Mouse (Mus musculus) left cerebral cortex, adult 9 months (tissue): ENCODE measurements at regions not wholly inside any gene's neighbourhood (a gene's known extent, or its start where the extent isn't known, plus 50 kb on each side); places are given as distances from the start of the nearest gene placed in this dataset.
A peak's percentile ranks its signal among the peaks of the same experiment; 100 is the strongest.

Experiments
- DNase-seq, 2 experiments: peaks; one replicate each; pipeline ENCODE4 v3.0.0; 2022; ENCODE audit warnings: low spot score in 2 of 2

DNA sequence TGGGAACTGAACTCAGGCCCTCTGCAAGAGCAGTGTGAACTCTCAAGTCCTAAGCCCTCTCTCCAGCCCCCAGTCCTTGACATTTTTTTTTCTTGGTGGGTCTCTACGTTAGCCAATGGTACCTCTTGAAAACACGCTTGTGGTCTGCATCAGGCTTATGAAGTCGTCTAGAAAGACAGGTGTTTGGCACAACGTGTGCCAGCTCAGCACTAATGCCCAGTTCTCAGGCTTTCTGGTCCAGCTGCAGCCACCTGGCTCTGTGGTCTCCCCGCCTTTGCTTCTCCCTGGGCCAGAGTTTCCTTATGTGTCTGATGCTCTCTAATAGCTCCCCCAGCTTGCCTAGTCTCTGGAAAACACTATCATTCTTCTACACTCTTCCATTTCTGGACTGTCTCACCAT is 117.2 kb upstream of the Hes1 start:
- no peak for DNase-seq

DNA sequence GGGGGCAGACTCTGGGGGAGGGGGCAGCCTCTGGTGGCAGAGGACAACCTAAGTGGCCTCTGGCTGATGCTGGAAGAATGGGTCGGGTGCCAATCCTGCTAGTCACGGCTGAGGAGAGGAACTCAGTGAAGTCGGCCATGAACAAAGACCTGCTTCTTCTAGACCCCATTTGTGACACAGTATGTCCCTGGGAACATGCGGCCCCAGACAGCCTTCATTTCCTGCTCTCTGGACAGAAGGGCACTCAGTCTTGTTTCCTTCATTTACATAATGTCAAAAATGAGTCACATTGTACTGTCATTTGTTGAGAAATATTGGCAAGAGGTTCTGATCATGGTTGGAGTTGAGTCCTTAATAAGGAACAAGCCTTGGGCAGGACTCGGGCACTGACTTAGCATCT is 116.5 kb upstream of the Hes1 start:
- no peak for DNase-seq

DNA sequence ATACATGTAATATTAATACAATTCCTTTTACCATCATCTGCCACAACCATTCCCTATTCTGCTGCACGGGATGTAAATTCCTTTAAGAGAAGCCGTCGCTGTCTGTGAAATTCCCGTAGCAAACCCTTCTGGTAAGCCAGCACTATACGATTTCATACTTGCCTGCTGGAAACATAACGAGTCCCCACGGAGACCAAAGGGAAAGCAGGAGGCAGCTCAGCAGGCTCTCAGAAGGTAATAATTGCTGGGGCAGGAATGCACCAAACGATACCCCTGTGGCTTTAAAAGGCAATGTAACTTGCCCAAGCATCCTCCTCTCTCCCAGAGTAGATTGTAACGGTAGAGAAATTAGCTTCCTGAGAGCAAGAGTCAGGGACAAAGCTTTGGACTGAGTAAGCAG is 114.0 kb upstream of the Hes1 start:
- DNase-seq: no peak

DNA sequence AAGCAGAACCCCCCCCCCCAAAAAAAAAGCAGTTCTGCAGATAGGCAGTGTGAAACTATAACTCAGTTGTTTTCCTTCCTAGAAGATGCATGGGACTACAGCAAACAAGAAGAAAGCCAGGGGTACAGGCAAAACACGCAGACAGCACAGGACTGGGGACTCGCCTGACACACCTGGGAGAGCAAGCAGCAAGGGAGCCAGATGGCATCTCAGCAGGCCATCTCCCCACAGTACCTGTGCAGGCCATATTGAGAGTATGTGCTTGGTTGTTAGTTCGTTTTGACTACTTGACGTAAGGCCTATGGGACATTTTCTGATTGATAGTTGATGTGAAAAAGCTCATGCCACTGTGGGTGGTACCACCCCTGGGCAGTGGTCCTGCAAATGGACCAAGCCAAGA is 113.4 kb upstream of the Hes1 start:
- DNase-seq: no peak

GRCm38 (mm10) chr16:29954700-29955099 is 109.5 kb upstream of the Hes1 start:
- peak; percentile 42 to 80 for DNase-seq

- peak; percentile 55 to 56 for DNase-seq
Observed at GRCm38 (mm10) chr16:29956904-29957303, 107.3 kb upstream of the Hes1 start.

GRCm38 (mm10) chr16:29959939-29960637 is 104.1 kb upstream of the Hes1 start:
- DNase-seq: no peak

DNA sequence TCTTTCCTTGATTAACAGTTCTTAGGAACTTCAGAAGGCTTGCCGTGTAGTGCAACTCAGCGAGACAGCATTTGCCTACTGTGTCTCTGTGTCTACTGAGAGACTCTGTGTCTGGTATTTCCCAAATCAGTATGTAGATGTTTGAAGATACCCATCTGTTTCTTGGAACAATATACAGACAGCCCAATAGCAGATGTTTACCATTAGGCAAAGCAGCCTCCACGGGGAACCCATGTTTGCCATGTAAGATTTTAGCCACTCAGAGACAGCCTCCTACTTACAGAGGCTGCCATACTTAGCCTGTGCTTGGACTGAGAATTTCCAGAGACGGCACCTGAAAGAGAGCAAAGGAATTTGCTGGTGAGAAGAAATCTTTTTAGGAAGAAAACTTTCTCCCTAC is 100.9 kb upstream of the Hes1 start:
- no peak for DNase-seq

DNA sequence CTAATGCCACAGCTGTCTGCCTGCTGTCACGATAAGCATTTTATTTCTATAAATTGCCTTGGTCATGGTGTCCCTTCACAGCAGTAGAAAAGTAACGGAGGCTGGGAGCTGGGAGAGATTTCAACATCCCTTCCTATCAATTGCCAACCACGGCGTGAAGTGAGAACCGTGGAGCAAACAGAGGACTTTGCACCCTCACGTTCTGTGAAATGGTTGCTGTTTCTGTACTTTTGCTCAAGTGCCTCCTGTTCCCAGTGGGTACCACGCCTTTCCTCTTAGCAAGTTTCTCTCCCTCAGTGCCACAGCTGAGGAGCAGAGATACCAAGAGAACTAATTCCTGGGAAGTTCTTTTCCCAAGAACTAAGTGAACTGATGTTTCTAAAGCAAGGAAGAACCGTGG is 99.6 kb upstream of the Hes1 start:
- DNase-seq: no peak

GRCm38 (mm10) chr16:29968743-29969142 is 95.4 kb upstream of the Hes1 start:
- no peak for DNase-seq

DNA sequence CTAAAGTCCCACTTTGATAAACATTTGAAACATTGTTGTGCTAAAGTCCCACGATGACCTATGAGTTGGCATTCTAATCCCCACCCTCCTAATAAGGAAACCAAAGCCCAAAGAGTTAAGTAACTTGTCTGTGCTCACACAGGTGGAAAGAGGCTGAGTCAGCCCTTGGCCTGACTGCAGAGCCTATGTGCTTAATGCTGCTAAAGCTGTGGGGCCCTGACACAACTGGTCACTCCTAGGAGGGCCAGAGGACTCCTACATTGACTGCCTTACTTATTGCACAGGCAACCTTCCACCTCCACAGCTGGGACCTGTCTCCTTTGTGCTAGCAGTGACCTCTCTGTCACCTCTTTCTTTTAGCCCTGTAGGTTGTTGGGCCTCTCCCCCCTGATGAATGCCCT is 91.4 kb upstream of the Hes1 start:
- DNase-seq: no peak

DNA sequence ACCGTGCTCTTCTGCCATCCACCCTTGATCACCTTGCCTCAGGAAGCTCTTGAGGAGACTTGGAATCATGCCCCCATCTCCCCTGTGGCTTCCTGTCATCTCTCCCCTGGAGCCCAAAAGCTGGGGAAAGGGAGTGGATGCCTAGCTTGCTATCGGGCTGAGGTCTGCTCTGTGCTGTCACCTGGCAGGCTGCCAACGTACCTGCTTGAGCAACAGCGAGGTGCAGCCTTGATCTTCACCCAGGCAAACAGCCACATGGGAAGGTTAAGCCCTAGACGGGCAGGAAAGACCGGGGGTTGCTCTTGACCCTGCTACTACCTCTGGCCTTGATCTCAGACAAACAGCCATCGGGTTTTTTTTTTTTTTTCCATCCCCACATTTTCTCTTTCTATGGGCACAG is 90.9 kb upstream of the Hes1 start:
- DNase-seq: no peak

- no peak for DNase-seq
Observed at GRCm38 (mm10) chr16:29975800-29976199, 88.4 kb upstream of the Hes1 start.

GRCm38 (mm10) chr16:29977011-29977410 is 87.2 kb upstream of the Hes1 start:
- DNase-seq: no peak

DNA sequence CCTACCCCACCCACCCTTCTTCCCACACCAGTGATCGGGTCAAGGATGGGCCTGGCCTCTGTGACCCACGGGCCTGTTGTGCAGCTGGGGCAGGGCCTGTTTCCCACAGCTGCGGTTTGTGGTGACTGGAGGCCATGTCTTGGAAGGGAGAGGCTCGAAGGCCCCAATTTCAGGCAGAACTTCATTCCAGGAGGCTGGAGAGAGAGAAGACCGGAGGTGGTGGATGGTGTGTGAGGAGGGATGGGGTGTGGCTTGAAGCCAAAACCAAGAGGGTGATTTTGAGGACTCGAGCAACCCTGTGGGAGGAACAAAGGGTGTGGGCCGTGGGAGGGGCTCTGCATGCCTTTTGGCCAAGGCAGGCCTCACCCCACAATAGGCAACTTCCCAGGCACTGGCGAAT is 86.5 kb upstream of the Hes1 start:
- DNase-seq: no peak

GRCm38 (mm10) chr16:29979066-29979465 is 85.1 kb upstream of the Hes1 start:
- no peak for DNase-seq

DNA sequence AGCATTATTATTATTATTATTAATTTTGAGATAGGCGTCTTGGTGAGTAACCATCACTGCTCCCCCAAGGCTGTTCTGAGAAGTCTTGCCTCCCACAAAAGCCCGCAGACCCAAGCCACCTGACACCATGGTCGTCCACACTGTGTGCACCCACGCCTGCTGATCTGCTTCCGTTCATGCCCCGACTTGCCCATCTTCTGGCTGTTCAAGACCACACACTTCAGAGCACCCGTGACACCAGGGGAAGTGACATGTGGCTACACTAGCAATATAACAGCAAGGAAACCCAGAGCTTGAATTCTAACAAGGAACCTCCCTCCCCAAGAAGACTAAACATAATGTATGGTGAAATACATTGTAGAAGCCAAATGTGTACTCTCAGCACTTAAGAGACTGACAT is 82.6 kb upstream of the Hes1 start:
- DNase-seq: no peak

DNA sequence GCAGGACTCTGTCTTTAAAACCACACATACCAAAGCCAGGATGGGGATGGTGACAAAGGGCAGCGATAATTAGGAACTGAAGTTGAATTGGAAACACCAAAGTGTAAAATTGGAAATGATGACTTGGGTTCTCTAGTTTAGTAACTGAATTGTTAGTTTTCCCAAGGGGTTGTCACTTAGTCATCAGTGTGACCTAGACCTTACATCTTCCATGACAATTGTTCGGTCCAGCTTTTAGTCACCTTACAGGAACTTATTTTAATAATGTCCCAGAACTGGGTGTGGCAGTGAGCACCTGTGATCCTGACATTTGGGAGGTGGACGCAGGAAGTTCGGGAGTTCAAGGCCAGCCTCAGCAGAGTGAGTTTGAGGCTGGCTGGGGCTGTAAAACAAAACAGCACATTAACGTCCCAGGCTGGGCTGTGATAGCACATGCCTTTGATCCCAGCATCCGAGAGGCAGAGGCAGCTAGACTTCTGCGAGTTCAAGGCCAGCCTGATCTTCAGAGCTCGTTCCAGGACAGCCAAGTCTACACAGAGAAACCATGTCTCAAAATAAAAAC is 81.9 kb upstream of the Hes1 start:
- DNase-seq: no peak

- DNase-seq: no peak
Observed at GRCm38 (mm10) chr16:29983161-29983560, 81.0 kb upstream of the Hes1 start.

DNA sequence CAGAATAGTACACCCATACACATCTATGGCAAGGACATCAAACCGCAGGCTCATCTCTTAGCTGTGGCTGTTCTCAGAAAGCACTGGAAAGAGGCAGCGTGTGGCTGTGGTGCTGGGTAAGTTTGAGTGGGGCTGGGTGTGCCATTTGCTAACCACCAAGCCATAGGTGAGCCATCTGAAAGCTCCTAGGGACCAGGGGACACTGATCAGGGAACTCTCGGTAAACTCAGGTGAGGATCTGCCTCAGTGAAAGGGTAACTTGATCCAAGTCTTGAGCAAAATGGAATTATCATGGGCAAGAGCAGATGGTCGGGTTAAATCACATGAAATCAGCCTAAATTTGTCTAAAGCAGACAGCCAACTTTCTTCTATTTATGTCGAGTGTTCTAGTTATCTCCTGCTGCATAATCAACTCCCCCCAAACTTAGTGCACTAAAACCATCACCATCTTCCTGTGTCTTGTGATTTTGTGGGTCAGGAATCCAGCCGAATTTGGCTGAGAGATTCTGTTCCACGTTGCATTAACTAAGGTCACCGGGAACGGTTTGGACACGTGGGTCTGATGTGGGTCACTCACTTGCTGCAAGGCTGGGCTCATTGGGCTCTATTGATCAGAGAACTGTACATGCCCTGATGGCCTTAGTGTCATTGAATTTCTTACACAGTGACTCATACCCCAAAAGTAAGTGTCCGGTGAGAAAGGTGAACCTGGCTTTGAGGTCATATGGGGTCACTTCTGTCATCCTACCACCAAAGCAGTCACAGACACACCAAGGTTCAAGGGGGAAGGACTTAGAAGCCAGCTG is 78.9 kb upstream of the Hes1 start:
- DNase-seq: peak; percentile 30 to 31

- DNase-seq: no peak
Observed at GRCm38 (mm10) chr16:29987595-29987994, 76.6 kb upstream of the Hes1 start.

DNA sequence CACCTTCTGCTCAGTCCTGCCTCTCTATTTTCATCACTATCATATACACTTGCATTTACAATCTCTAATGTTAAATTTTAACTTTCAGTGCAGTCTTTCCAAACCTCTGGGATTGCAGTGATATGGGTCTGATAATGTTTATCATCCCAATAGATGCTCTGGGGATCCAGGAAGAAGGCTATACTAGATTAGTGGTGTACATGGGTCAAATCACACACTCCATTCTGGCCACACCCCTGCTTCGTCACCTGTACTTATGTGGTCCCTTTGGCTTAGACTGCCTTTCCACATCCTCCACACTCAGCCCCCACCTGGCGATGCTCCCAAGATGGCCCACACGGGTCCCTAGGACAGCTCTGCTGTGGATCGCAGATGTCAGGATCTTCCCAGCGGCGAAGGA is 76.2 kb upstream of the Hes1 start:
- DNase-seq: no peak

GRCm38 (mm10) chr16:29989308-29989707 is 74.9 kb upstream of the Hes1 start:
- DNase-seq: no peak
